Mouse (Mus musculus) frontal cortex, adult 2 months (tissue): ENCODE data around the gene Stk38. TPM values are rescaled to one million over a fixed set of nuclear protein-coding genes. Genes with fewer than 3 reads are reported as not detected.
"Not testable (repeated sequence)": the region's sequence is repeated elsewhere in the genome, so short reads cannot be mapped to it uniquely, and the experiment has no call there.

Experiments
- DNase-seq, 2 experiments: peaks; one replicate each; pipeline ENCODE4 v3.0.0; 2022; ENCODE audit warnings: low spot score in 1 of 2; ENCODE audit errors: extremely low spot score in 1 of 2
- polyA plus RNA-seq: library from polyadenylated mRNA; depleted of rRNA; stranded (reverse); fragments of >200 nt; gene quantifications from 2 replicates; pipeline ENCODE4 v1.2.3, GENCODE M21; 2012

The Stk38 gene
- polyA plus RNA-seq, 1 experiment = 86.2 TPM

DNA sequence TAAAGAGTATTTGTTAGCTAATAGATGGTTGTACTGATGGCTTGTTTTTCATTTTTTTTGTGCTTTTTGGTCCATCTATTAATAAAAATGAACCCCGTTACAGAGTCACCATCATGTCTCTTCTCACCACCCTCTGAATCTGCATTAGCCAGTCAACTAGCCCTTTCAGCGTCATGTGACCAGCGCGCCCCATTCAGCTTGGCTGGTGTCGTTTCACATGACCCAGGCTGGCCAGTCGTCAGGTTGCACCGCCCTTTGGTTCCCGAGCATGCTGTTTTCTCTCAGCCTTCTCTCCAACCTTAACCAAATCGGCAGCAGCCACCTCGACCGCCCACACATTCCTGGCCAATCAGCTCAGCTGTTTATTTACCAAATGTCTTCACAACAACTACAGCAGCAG is 31.6 kb upstream of the Stk38 start:
- DNase-seq = no peak

DNA sequence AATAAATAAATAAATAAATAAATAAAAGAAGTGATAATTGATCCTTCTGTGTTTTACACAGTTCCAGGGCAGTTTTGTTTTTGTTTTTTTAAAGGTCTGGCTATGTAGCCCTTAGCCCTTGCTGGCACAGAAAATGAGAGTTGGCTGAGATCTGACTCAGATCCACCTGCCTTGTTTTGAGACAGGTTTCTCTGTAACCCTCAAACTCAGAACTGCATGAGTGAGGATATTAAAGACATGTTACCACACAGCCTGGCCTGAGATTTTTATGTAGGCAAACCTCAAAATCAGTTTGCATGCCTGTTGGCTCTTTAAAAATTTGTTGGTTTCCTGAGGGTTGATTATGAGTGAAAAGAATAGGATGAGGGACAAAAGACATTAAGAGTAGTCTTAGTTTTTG is 27.7 kb upstream of the Stk38 start:
- no peak for DNase-seq

DNA sequence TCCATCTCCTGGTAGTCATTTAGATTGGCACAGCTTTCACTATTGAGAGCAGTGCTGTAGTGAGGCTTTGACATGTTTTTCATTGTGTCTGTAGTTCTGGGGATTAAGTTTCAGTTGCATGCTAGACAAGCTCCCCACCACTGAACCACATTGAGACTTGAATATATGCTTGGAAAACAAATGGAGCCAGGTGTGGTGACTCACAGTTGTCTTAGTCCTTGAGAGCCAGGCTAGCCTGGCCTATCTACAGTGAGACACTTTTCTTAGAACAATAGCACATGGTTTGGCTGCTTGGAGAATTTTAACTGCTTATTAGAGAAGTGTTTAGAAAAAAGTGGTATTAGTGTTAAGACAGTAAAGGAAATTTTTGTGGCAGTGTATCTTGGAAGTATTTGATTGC is 26.5 kb upstream of the Stk38 start:
- DNase-seq = no peak

DNA sequence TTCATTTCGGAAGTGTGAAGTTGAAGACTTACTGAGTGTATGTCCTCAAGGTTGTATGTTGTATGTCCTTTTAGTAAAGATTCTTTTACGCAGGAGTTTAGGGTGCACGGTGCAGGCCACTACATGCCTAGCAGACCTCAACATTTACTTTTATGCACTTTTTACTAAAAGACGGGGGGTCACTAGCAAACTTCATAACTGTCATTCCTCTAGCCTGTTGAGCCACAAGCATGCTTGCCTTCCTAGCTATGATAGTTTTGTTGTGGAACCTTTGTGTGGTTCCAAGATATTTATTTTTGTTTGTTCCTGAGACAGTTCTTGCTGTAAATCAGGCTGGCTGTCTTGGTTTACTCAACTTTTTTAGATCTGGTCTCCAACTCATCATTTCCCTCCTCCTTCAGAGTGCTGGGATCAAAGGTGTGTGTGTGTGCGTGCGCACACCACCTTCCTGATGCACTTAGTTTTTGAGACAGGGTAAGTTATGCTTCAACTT is 25.8 kb upstream of the Stk38 start:
- DNase-seq = no peak

DNA sequence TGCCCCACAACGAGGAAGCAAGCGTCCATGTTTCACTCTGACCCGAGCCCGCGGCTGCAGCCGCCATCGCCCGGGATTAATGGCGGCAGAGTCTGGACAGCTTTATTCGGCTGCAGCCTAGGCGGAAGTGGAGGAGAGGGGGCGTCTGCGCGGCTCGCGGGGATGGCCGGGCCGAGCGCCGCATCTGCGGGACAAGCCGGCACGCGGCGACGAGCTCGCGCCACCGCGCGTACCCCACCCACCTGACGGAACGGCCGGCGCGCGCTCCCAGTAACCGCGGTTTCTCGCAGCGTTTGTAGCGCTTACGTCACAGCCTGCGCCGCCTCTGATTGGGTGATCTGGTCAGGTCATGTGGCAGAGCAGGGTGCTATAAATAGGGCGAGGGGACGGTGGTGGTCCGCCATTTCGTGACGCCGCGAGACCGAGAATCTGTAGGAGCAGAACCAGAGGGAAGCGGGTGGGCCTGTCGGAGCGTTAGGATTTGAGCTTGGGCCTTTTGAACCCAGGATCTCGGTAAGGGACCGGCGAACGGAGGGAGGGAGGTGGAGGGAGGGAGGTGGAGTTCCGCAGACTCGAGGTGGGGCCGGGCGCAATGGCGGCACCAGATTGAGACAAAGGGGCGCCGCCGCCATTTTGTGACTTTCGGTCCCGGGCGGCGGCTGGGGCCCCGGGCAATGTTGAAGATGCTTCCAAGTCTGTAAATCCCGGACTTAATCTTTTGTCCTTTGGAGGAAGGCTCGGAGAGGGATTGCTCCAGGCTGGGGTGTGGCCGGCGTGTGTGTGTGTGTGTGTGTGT is 24.7 kb upstream of the Stk38 start, which contains the start of gene Srsf3:
Srsf3 (plus strand) TSS at position 355 of the 796 bp plus-strand sequence.
- peak; percentile 97 to 100 for DNase-seq

DNA sequence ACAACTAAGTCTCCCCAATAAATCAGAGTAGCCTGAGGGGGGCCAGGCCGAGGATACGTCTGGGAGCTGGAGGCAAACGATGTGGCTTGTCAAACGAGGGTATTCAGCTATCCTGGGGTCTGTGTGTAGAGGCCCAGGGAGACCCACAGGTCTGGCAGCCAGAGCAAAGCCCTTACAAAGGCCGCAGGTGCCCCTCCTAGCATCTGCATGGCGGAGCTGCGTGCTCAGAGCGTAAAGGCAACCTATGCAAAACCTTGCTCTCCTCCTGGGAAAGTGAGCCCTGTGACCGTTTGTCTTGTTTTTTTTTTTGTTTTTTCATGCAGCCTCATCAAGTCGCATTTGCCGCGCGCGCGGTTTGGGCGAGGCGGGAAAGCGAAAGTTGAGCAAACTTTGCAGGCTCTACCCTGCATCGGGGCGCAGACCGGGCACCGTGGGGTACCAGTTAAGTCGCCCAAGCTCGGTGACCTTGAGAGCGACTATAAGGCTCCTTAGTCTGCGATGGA is 24.0 kb upstream of the Stk38 start:
- no peak for DNase-seq

DNA sequence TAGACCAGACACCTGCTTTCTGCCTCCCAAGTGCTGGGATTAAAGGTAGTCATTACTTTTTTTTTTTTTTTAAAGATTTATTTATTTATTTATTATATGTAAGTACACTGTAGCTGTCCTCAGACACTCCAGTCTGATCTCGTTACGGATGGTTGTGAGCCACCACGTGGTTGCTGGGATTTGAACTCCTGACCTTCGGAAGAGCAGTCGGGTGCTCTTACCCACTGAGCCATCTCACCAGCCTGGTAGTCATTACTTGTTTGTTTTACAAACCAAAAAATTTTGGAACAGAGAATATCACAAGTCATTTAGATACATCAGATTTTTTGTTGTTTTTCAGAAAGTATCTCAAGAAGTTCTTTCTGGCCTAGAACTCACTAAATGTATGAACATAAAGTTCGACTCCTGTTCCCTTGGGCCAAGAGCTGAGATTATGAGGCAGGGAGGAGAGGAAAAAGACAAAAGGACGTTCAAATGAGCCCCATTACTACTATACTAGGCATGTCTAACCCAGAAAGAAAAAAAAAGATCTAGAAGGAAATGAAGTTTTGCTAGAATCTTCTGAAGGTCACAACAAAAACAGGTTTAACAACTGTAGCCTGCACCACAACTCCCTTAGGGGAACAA is 23.4 kb upstream of the Stk38 start:
- not testable (repeated sequence) for DNase-seq

DNA sequence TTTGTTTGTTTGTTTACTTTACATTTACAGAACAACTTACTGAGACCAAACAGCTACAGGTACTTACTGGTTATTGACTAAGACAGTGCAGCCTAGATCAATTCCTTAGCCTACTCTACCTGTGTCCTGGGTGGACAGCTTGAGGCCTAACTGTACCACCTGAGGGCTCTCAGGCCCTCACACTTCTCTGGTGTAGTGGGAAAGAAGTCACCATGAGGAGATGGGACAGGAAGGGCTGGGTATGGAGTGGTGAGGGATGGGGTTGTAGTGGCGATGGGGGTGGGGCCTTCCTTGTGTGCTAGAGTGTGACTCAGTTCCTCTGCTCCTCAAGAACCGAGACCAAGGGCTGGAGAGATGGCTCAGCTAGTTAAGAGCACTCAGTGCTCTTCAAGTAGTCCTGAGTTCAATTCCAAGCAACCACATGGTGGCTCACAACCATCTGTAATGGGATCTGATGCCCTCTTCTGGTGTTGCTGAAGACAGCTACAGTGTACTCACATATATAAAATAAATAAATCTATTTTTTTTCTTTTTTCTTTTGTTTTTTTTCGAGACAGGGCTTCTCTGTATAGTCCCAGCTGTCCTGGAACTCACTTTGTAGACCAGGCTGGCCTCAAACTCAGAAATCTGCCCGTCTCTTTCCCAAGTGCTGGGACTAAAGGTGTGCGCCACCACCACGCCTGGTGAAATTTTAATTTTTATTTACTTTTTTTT is 22.7 kb upstream of the Stk38 start:
- no peak for DNase-seq

DNA sequence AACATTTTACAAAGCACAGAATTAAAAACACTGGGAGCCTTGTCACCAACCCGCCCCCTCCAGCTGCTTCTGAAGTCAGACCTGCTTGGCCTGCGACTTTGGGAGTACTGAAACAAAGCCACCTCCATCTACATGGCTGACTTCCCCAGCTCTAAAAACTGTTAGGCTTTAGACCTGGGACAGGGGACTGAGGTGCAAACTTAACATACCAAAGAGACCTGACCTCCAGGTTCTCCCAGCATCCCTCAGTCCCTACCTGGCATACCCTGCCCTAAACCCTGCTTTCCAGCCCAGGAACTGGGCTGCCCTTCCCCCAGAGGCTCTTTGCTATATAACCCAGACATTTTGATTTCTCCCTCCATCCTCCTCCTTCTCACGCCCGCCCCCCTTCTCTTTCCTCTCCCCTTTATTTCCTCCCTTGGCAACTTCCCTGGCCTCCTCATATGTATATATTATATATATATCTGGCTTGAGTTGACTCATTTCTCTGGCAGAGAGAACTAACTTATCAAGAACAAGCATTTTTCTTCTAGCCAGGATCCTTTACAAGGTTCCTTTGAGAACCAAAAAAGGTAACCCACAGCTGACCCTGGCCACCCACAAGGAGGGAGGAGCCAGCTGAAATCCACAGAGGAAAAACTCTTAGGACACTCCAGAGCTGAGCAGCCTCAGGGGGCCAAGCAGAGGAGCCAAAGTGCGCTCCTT is 19.0 kb upstream of the Stk38 start:
- peak in 1 of 2 experiments; percentile 60 for DNase-seq

DNA sequence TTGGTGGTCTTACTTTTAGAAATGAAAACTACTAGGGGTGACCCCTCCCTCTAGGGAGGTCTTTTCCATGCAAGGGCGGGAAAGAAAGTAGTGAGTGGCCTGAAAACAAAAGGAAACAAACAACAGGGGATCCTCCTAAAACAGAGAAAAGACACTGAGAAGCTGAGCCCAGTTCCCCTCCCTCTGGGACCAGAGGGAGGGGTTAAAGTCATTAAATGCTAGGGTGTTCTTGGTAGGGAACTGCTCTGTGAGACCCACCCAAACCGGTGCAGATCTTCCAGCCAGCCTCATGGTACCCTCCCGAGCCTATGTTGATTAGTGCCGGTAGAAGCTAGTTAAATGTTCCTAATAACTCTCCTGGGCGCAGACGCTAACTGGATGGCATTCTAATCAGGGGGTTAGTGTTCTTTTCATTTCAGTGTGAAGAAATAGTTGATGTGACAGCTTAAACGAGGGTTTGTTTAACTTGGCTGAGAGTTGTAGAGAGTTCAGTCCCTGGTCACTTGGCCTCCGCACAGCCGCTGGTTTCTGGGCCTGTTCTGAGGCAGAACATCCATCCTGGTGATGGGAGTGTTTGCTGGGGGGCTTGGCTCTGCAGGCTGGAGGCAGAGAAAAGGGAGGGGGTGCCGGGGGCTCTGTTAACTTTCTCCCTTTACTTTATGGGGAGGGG is 17.2 kb upstream of the Stk38 start:
- DNase-seq = no peak

DNA sequence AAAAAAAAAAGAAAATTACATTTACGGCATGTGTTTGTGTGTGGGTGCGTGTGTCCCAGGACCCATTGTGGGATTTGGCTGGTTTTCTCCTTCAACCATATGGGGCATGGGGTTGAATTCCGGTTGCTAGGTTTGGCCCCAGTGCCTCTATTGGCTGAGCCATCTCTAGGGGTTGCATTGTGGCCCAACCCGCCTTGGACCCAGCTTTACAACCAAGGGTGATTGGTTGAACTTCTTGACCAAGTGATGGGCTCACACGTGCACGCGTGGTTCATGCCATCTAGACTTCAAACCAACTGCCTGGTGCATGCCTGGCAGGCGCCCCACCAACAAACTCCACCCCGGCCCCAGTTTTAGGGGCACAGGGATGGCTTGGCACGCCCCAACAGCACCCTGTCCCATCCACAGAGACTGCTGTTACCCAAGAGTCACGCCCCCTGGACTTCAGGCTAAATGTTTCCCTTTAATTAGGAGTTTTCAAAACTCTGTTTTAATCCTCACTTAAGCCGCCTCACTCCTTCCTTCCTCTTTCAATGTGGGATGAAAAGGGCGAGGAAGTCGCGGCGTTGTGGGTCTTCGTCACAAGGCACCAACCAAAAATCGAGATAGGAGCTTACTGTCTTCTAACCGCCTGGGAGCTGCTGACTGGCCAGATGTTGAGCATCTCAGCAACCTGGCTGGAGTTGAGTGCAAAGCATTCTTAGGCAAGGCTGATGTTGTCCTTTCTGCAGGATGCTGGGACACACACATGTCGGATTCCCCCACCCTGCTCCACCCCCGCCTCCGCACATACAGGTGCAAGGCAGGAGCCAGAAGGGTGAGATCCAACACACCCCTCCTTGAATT is 16.5 kb upstream of the Stk38 start:
- no peak for DNase-seq

DNA sequence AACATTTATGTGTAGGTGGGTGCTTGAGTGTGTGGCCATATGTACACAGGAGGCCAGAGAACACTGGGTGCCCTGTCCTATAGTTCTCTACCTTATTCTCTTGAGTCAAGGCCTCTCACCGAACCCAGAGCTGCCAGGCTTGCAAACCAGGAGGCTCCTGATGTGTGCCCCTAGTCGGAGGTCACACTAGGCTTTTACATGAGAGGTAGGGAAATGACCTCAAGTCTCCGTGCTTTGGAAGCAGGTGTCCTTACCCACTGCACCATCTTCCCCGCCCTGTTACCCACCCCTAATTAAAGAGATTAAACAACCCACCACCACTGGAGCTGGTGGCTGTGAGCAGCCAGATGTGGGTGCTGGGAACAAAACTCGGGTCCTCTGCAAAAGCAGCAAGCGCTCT is 15.6 kb upstream of the Stk38 start:
- no peak for DNase-seq

DNA sequence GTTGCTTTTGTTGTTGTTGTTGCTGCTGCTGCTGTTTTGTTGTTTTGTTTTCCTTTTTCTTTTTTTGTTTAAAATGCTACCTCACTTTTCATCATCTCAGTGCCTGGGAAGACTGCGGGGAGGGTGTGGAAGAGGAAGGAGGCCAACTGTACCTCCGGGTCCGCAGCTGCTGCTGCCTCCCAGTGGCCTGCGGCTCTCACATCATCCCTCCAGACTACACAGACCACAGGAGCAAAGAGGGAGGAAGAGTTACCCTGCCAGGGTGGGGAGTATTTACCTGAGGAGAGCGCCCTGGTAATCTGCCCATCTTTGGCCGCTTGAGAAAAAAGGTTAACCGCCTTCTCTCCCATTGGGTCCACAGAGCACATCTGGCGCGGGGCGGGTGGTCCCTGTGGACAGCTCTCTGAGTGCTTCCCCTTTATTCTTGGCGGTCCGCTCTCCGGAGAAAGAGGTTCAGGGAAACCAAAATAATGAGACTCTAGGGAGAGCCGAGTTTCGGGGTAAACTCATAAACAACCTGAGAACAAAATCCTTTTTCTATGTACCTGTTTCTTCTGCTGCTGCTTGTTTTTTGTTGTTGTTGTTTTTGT is 14.5 kb upstream of the Stk38 start:
- no peak for DNase-seq

DNA sequence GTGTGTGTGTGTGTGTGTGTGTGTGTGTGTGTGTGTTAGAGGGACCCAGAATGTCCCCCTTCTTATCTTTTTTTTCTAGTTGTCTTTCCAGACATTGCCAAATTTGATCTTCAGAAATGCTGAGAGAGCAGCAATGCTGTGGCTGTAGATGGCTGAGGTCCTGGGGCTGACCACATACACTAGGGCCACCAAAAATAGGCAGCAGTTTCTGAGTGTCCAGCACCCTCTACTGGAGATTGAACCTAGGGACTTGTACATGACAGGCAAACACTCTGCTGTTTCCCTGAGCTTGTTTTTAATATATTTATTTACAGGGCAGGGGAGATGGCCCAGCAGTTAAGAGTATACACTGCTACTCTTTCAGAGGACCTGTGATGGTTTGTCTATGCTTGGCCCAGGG is 12.6 kb upstream of the Stk38 start:
- DNase-seq = no peak

DNA sequence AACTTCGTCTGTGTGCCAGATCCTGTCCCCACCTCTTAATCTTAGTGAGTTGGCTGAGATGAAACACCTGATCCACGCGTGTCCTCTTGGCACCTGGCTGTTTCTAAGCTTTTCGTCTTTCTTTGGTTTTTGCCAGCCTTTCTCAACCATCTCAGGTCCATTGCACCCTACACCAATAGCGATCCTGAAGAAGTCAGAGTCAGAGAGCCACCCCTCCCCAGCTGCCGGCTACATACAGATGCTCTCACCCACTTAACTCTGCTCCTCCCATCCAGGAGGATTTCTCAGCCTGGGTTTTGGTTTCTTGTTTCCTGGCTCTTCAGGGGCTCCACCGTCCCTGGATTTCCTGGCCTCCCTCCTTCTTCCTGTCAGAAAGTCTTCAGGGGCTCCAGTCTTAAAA is 11.6 kb upstream of the Stk38 start:
- no peak for DNase-seq

DNA sequence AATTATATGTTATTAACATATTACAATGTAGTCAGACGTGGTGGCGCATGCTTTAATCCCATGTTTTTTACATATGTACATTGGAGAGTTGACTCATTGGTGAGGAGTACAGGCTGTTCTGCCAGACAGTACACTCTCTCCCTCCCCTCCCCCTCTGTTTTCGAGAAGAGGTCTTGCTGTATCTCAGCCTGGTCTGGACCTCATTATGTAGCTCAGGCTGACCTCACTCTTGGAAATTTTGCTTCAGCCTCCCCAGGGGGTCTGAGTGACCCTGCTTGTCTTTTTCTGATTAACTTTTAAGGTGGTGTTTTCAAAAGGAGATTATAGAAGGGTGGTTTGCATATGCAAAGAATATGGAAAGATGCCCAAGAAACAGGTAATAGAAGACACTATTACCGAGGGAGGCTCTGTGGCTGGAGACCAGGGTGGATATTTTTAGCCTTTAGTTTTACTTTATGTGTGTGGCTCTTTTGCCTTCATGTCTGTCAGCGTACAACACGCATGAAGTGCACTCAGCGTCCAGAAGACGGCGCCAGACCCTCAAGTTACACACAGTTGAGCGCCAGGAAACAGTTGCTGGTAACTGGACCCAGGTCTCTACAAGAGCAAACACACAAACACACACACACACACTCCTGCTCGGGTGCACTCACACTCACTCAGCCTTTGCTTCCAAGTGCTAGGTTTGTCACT is 10.6 kb upstream of the Stk38 start:
- DNase-seq = no peak

DNA sequence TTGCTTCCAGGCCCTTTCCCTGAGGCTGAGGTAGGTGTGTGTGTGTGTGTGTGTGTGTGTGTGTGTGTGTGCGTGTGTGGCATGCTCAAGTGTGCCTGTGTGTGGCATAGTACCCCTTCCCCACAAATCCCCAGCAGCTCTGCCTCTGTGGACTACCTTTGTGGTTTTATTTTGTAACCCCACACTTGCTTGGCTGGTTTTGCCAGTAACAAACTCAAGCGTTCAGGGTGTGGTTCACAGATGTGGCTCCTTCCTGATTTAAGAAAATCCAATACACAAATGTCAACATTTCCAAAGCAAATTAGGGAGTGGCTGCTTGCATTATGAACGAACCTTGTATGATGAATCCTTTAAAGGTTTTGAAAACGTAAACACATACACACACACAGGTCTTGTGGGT is 8.9 kb upstream of the Stk38 start:
- DNase-seq = no peak

DNA sequence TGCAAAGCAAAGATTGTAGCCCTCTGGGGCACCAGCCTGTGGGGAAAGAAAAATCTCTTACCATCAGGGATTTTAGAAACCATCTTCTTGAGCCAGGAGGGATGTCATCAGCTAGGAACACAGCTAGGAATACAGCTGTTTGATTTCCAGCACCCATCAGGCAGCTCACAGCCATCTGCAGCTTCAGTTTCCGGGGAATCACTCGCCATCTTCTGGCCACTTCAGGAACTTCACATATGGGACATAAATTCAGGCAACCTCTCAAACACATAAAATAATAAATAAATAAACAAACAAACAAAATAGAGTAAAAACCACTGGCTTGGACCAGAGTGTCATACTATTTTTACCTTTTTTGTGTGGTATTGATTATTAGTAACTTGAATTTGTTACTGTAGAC is 7.8 kb upstream of the Stk38 start:
- no peak for DNase-seq
